Mouse (Mus musculus): Measurements from ENCODE around the gene Prox2. TPM values are rescaled to one million over a fixed set of nuclear protein-coding genes. Genes with fewer than 3 reads are reported as not detected.
"Not testable (repeated sequence)": the region's sequence is repeated elsewhere in the genome, so short reads cannot be mapped to it uniquely, and the experiment has no call there.

The Prox2 gene
- 1 to 10 TPM; 2.2 to 2.3 TPM for total RNA-seq (2021)
- long read RNA-seq, experiment 1, partial matches to known transcripts: 0 of 2 reads
- long read RNA-seq, experiment 1, other reads (novel, unspliced or antisense): 2 of 2 reads
- long read RNA-seq, experiment 2, partial matches to known transcripts: 1 of 2 reads
- long read RNA-seq, experiment 2, other reads (novel, unspliced or antisense): 1 of 2 reads

GRCm38 (mm10) chr12:85110698-85111592 lies at the start of gene Prox2, which contains the start of gene Dlst:
Gene Prox2, minus strand, starts transcription at chr12:85110759.
Gene Dlst, plus strand, starts transcription at chr12:85110833.
- peak; percentile 86 for DNase-seq

- DNase-seq: peak; percentile 67
Observed at GRCm38 (mm10) chr12:85159592-85159991, 49.0 kb upstream of the Prox2 start.

- DNase-seq: no peak
Observed at GRCm38 (mm10) chr12:85158801-85159200, 48.2 kb upstream of the Prox2 start.

- DNase-seq: no peak
Observed at GRCm38 (mm10) chr12:85157797-85158460, 47.4 kb upstream of the Prox2 start.

- DNase-seq: no peak
Observed at GRCm38 (mm10) chr12:85156324-85156723, 45.8 kb upstream of the Prox2 start.

GRCm38 (mm10) chr12:85153011-85153410 lies 42.5 kb upstream of the Prox2 start:
- no peak for DNase-seq

- no peak for DNase-seq
Observed at GRCm38 (mm10) chr12:85151002-85151774, 40.6 kb upstream of the Prox2 start, which contains the start of gene Rps6kl1. Gene Rps6kl1, minus strand, starts transcription at chr12:85151264.

- no peak for DNase-seq
Observed at GRCm38 (mm10) chr12:85150321-85151001, 39.9 kb upstream of the Prox2 start.

- DNase-seq: no peak
Observed at GRCm38 (mm10) chr12:85146881-85147280, 36.3 kb upstream of the Prox2 start.

GRCm38 (mm10) chr12:85146355-85146754 lies 35.8 kb upstream of the Prox2 start:
- DNase-seq: no peak

GRCm38 (mm10) chr12:85145630-85146029 lies 35.1 kb upstream of the Prox2 start:
- DNase-seq: peak; percentile 73

- DNase-seq: no peak
Observed at GRCm38 (mm10) chr12:85144821-85145220, 34.3 kb upstream of the Prox2 start.

GRCm38 (mm10) chr12:85144276-85144675 lies 33.7 kb upstream of the Prox2 start:
- DNase-seq: not testable (repeated sequence)

GRCm38 (mm10) chr12:85142803-85143202 lies 32.2 kb upstream of the Prox2 start:
- DNase-seq: peak; percentile 67

- no peak for DNase-seq
Observed at GRCm38 (mm10) chr12:85141096-85141495, 30.5 kb upstream of the Prox2 start.

GRCm38 (mm10) chr12:85140036-85140701 lies 29.6 kb upstream of the Prox2 start:
- no peak for DNase-seq

- DNase-seq: no peak
Observed at GRCm38 (mm10) chr12:85136627-85137026, 26.1 kb upstream of the Prox2 start.

GRCm38 (mm10) chr12:85135513-85136470 lies 25.2 kb upstream of the Prox2 start:
- DNase-seq: peak; percentile 50

- DNase-seq: no peak
Observed at GRCm38 (mm10) chr12:85134043-85134794, 23.7 kb upstream of the Prox2 start.

Measured in gastrocnemius, postnatal 25 days (tissue).